Mouse (Mus musculus) liver, embryonic 14.5 days (tissue): Measurements from ENCODE around the gene Phb2. TPM values are rescaled to one million over a fixed set of nuclear protein-coding genes. Genes with fewer than 3 reads are reported as not detected.

Experiments used
- ATAC-seq: fragments of 200-750 bp; cut with Nextera tagmentation; 2 replicates; pipeline ENCODE4 v1.8.0; 2017; ENCODE audit warnings: moderate number of reproducible peaks, mild to moderate bottlenecking, moderate library complexity; ENCODE audit not compliant: insufficient read depth
- DNase-seq, 3 experiments: peaks; one replicate each; pipeline ENCODE4 v3.0.0-alpha.2; 2012 to 2013; ENCODE audit warnings: low read depth in 3 of 3, low spot score in 3 of 3
- H3K27ac ChIP-seq: fragments of 300-500 bp; sonication (generic); 2 replicates; pipeline ENCODE4 v1.5.1; 2014; ENCODE audit warnings: moderate library complexity, mild to moderate bottlenecking, control low read depth, inconsistent platforms
- H3K27me3 ChIP-seq: fragments of 300-500 bp; sonication (generic); 2 replicates; pipeline ENCODE4 v1.6.1; 2014; ENCODE audit warnings: mild to moderate bottlenecking, low read length, moderate library complexity; ENCODE audit not compliant: control insufficient read depth, insufficient read depth
- H3K36me3 ChIP-seq: fragments of 300-500 bp; sonication (generic); replicated peaks from 2 replicates; pipeline ENCODE4 v1.6.1; 2014; ENCODE audit warnings: low read depth; ENCODE audit not compliant: control insufficient read depth, insufficient read depth
- H3K4me1 ChIP-seq, 2 experiments: fragments of 200-500 bp in 1 of 2; fragments of 300-500 bp in 1 of 2; sonication (generic) in 1 of 2; replicated peaks; 2 replicates each; pipeline ENCODE4 v1.6.1; 2012 to 2014; ENCODE audit warnings: antibody characterized with exemption in 1 of 2, inconsistent platforms in 1 of 2, low read length in 1 of 2; ENCODE audit not compliant: control insufficient read depth in 2 of 2, insufficient read depth in 2 of 2
- H3K4me2 ChIP-seq: fragments of 300-500 bp; sonication (generic); 2 replicates; pipeline ENCODE4 v1.6.1; 2014; ENCODE audit warnings: low read depth, mild to moderate bottlenecking, control low read depth, moderate library complexity
- H3K4me3 ChIP-seq, 2 experiments: fragments of 200-500 bp in 1 of 2; fragments of 300-500 bp in 1 of 2; sonication (generic) in 1 of 2; 2 replicates each; pipeline ENCODE4 v1.5.1; 2012 to 2014; ENCODE audit warnings: low read depth in 2 of 2, low read length in 2 of 2, mild to moderate bottlenecking in 2 of 2, control low read depth in 1 of 2, inconsistent platforms in 1 of 2, moderate library complexity in 1 of 2; ENCODE audit not compliant: insufficient read depth in 1 of 2
- H3K9ac ChIP-seq: fragments of 300-500 bp; sonication (generic); replicated peaks from 2 replicates; pipeline ENCODE4 v1.6.1; 2014; ENCODE audit warnings: mild to moderate bottlenecking, control low read depth, moderate library complexity
- H3K9me3 ChIP-seq: fragments of 300-500 bp; sonication (generic); 2 replicates; pipeline ENCODE4 v1.6.1; 2016; ENCODE audit warnings: low read length, mixed read lengths; ENCODE audit not compliant: control insufficient read depth
- CTCF ChIP-seq: IDR thresholded peaks from 2 replicates; pipeline ENCODE4 v1.5.1; 2016; ENCODE audit warnings: antibody characterized with exemption, low read depth, control low read depth
- EP300 ChIP-seq: IDR thresholded peaks from 2 replicates; pipeline ENCODE4 v1.6.1; 2016; ENCODE audit warnings: antibody characterized with exemption, low read depth
- WGBS: fragments of 180-500 bp; shearing (Covaris S2); extraction: QIAGEN DNeasy Blood & Tissue Kit; methylation state at CpG from one replicate; pipeline ENCODE4 v1.1.7; 2014; ENCODE audit not compliant: insufficient replicate concordance; 5-methylcytosine and 5-hydroxymethylcytosine counted together
- microRNA counts: library from miRNA; unstranded; fragments of <30 nt; microRNA quantifications from one replicate; lab custom pipeline; 2016
- microRNA-seq: library from miRNA; unstranded; fragments of <30 nt; microRNA quantifications from one replicate; pipeline ENCODE4, GENCODE M21; 2016
- polyA plus RNA-seq, 2 experiments: library from polyadenylated mRNA; depleted of rRNA in 1 of 2; stranded (reverse) in 1 of 2; unstranded in 1 of 2; fragments of >200 nt; fragmentation: Nextera tagmentation in 1 of 2; extraction: Ambion mirVana in 1 of 2; gene quantifications; 2 replicates each; pipeline versions ENCODE4 v1.2.1 to v1.2.3; 2012 to 2014

Gene Phb2
- polyA plus RNA-seq, 2 experiments, result 124 to 210 TPM

GRCm38 (mm10) chr6:124757351-124757880 lies 45.3 kb downstream of the Phb2 start:
- TF ChIP-seq EP300 (no peak), CTCF (no peak)
- DNase-seq (no peak), ATAC-seq (no peak)
- no peaks in the 10 kb centered on the region for H3K36me3 ChIP-seq
- H3K4me2 ChIP-seq, result peak overlapping the region; percentile 78
- peaks cover 0 to 3% of the 10 kb centered on the region in 2 experiments; a peak in 2 of 4 replicates for H3K4me1 ChIP-seq
- H3K9me3 ChIP-seq, result no peaks in the 10 kb centered on the region
- H3K27ac ChIP-seq, result no peak overlapping the region
- no peak overlapping the region for H3K9ac ChIP-seq
- WGBS, result 30% methylated on average over 5 of the region's 5 CpGs
- peaks cover 37% of the 10 kb centered on the region for H3K27me3 ChIP-seq
- H3K4me3 ChIP-seq, result no peak overlapping the region

GRCm38 (mm10) chr6:124757909-124758848 lies 46.0 kb downstream of the Phb2 start:
- H3K4me3 ChIP-seq, result no peak overlapping the region
- no peak overlapping the region for H3K4me2 ChIP-seq
- ATAC-seq (no peak), DNase-seq (no peak)
- H3K4me1 ChIP-seq, result peaks cover 0 to 3% of the 10 kb centered on the region in 2 experiments; a peak in 2 of 4 replicates
- TF ChIP-seq EP300 (no peak), CTCF (no peak)
- H3K9me3 ChIP-seq, result no peaks in the 10 kb centered on the region
- no peak overlapping the region for H3K9ac ChIP-seq
- H3K36me3 ChIP-seq, result no peaks in the 10 kb centered on the region
- 54% methylated on average over 5 of the region's 5 CpGs for WGBS
- H3K27ac ChIP-seq, result no peak overlapping the region
- H3K27me3 ChIP-seq, result peaks cover 37% of the 10 kb centered on the region

- WGBS, result 32% methylated on average over 2 of the region's 2 CpGs
- peak overlapping the region; percentile 8; the same call in 1 of the 2 replicates for H3K4me2 ChIP-seq
- H3K9me3 ChIP-seq, result no peaks in the 10 kb centered on the region
- no peak overlapping the region for H3K27ac ChIP-seq
- no peak overlapping the region for H3K4me3 ChIP-seq
- H3K27me3 ChIP-seq, result peaks cover 37% of the 10 kb centered on the region
- TF ChIP-seq CTCF (no peak), EP300 (no peak)
- peaks cover 0 to 3% of the 10 kb centered on the region in 2 experiments; a peak in 2 of 4 replicates for H3K4me1 ChIP-seq
- no peaks in the 10 kb centered on the region for H3K36me3 ChIP-seq
- DNase-seq (no peak), ATAC-seq (no peak)
- no peak overlapping the region for H3K9ac ChIP-seq
These were observed 46.7 kb downstream of the Phb2 start for GRCm38 (mm10) chr6:124758849-124759232.

- no peak overlapping the region for H3K27ac ChIP-seq
- ATAC-seq (no peak), DNase-seq (peak; percentile 59 to 62 (median 61))
- TF ChIP-seq EP300 (no peak), CTCF (peak; percentile 96)
- peaks cover 0 to 2% of the 10 kb centered on the region in 2 experiments; a peak in 2 of 4 replicates for H3K4me1 ChIP-seq
- H3K9me3 ChIP-seq, result no peaks in the 10 kb centered on the region
- peak overlapping the region; percentile 8; the same call in 1 of the 2 replicates for H3K4me2 ChIP-seq
- no peak overlapping the region for H3K9ac ChIP-seq
- WGBS, result 0% methylated on average over 5 of the region's 5 CpGs
- H3K4me3 ChIP-seq, result no peak overlapping the region
- no peaks in the 10 kb centered on the region for H3K36me3 ChIP-seq
- peaks cover 37% of the 10 kb centered on the region for H3K27me3 ChIP-seq
These were observed 47.1 kb downstream of the Phb2 start for GRCm38 (mm10) chr6:124759259-124759658.

- TF ChIP-seq EP300 (no peak), CTCF (no peak)
- no peaks in the 10 kb centered on the region for H3K9me3 ChIP-seq
- no peak overlapping the region for H3K4me2 ChIP-seq
- ATAC-seq, result no peak
- no peaks in the 10 kb centered on the region for H3K36me3 ChIP-seq
- no peak overlapping the region for H3K4me3 ChIP-seq
- no peak overlapping the region for H3K9ac ChIP-seq
- no peak for DNase-seq
- WGBS, result 65% methylated on average over 7 of the region's 7 CpGs
- H3K4me1 ChIP-seq, result peaks cover 0 to 8% of the 10 kb centered on the region in 2 experiments; a peak in 2 of 4 replicates
- H3K27me3 ChIP-seq, result peaks cover 30% of the 10 kb centered on the region
- no peak overlapping the region for H3K27ac ChIP-seq
These were observed 53.8 kb downstream of the Phb2 start for GRCm38 (mm10) chr6:124765951-124766350.

MicroRNA genes within 50 kb of the gene (microRNA counts, 519-probe panel; counts per million panel counts)
- 69.9 counts per million for microRNA mmu-miR-141 (lab: Ali Mortazavi, UCI)
- microRNA mmu-miR-200c (lab: Ali Mortazavi, UCI), result 69.9 counts per million

Small RNA genes within 50 kb of the gene (microRNA-seq; reads per million reads assigned to microRNA genes)
- gene Mir141 (75.7 reads per million, percentile 44 among the genes with 10 or more reads in this experiment), gene Mir200c (518 reads per million, percentile 66 among the genes with 10 or more reads in this experiment)

Other genes with a start within 250 kb of the Phb2 start
- 2.5 and 3.0 TPM in 2 replicates for gene Clstn3, start 247.5 kb upstream of the Phb2 start, polyA plus RNA-seq (2012; rRNA removed)
- 1.7 and 2.4 TPM in 2 replicates for gene Clstn3, start 247.5 kb upstream of the Phb2 start, polyA plus RNA-seq (2014; fragmentation: Nextera tagmentation; extraction: Ambion mirVana)
- gene C1rl, start 219.2 kb upstream of the Phb2 start, polyA plus RNA-seq (2012; rRNA removed), result 3.8 and 3.9 TPM in 2 replicates
- gene C1rl, start 219.2 kb upstream of the Phb2 start, polyA plus RNA-seq (2014; fragmentation: Nextera tagmentation; extraction: Ambion mirVana), result 7.3 and 7.6 TPM in 2 replicates
- gene C1ra, start 199.9 kb upstream of the Phb2 start, polyA plus RNA-seq (2012; rRNA removed), result 4.8 and 7.8 TPM in 2 replicates
- 8.6 and 10.7 TPM in 2 replicates for gene C1ra, start 199.9 kb upstream of the Phb2 start, polyA plus RNA-seq (2014; fragmentation: Nextera tagmentation; extraction: Ambion mirVana)
- gene C1s1, start 170.0 kb upstream of the Phb2 start, polyA plus RNA-seq (2012; rRNA removed), result 36.1 and 40.9 TPM in 2 replicates
- 23.9 and 26.4 TPM in 2 replicates for gene C1s1, start 170.0 kb upstream of the Phb2 start, polyA plus RNA-seq (2014; fragmentation: Nextera tagmentation; extraction: Ambion mirVana)
- gene C1rb, start 142.0 kb upstream of the Phb2 start, polyA plus RNA-seq (2012; rRNA removed), result not detected in 2 replicates
- not detected in 2 replicates for gene C1rb, start 142.0 kb upstream of the Phb2 start, polyA plus RNA-seq (2014; fragmentation: Nextera tagmentation; extraction: Ambion mirVana)
- 0.01 TPM in 1 of 2 replicates, not detected in the other for gene C1s2, start 76.3 kb upstream of the Phb2 start, polyA plus RNA-seq (2012; rRNA removed)
- gene C1s2, start 76.3 kb upstream of the Phb2 start, polyA plus RNA-seq (2014; fragmentation: Nextera tagmentation; extraction: Ambion mirVana), result not detected in 2 replicates
- gene Lpcat3, start 49.3 kb upstream of the Phb2 start, polyA plus RNA-seq (2012; rRNA removed), result 61.4 and 65.7 TPM in 2 replicates
- gene Lpcat3, start 49.3 kb upstream of the Phb2 start, polyA plus RNA-seq (2014; fragmentation: Nextera tagmentation; extraction: Ambion mirVana), result 64.2 and 67.0 TPM in 2 replicates
- 91.1 and 103 TPM in 2 replicates for gene Emg1, start 158 bp upstream of the Phb2 start, polyA plus RNA-seq (2012; rRNA removed)
- gene Emg1, start 158 bp upstream of the Phb2 start, polyA plus RNA-seq (2014; fragmentation: Nextera tagmentation; extraction: Ambion mirVana), result 147 and 162 TPM in 2 replicates
- gene Ptpn6, start 26.4 kb downstream of the Phb2 start, polyA plus RNA-seq (2012; rRNA removed), result 14.3 and 17.9 TPM in 2 replicates
- gene Ptpn6, start 26.4 kb downstream of the Phb2 start, polyA plus RNA-seq (2014; fragmentation: Nextera tagmentation; extraction: Ambion mirVana), result 26.6 and 28.4 TPM in 2 replicates
- gene Grcc10, start 29.0 kb downstream of the Phb2 start, polyA plus RNA-seq (2012; rRNA removed), result 27.9 and 50.2 TPM in 2 replicates
- 74.0 and 80.0 TPM in 2 replicates for gene Grcc10, start 29.0 kb downstream of the Phb2 start, polyA plus RNA-seq (2014; fragmentation: Nextera tagmentation; extraction: Ambion mirVana)
- 0.37 TPM in 1 of 2 replicates, not detected in the other for gene Gm45234, start 43.7 kb downstream of the Phb2 start, polyA plus RNA-seq (2012; rRNA removed)
- not detected in 2 replicates for gene Gm45234, start 43.7 kb downstream of the Phb2 start, polyA plus RNA-seq (2014; fragmentation: Nextera tagmentation; extraction: Ambion mirVana)
- 2.5 and 2.8 TPM in 2 replicates for gene Atn1, start 44.2 kb downstream of the Phb2 start, polyA plus RNA-seq (2012; rRNA removed)
- gene Atn1, start 44.2 kb downstream of the Phb2 start, polyA plus RNA-seq (2014; fragmentation: Nextera tagmentation; extraction: Ambion mirVana), result 0.58 and 1.5 TPM in 2 replicates
- gene Eno2, start 57.3 kb downstream of the Phb2 start, polyA plus RNA-seq (2012; rRNA removed), result 0.47 and 0.50 TPM in 2 replicates
- gene Eno2, start 57.3 kb downstream of the Phb2 start, polyA plus RNA-seq (2014; fragmentation: Nextera tagmentation; extraction: Ambion mirVana), result 0.09 TPM in 1 of 2 replicates, not detected in the other
- 0.09 TPM in 1 of 2 replicates, not detected in the other for gene Lrrc23, start 67.4 kb downstream of the Phb2 start, polyA plus RNA-seq (2012; rRNA removed)
- gene Lrrc23, start 67.4 kb downstream of the Phb2 start, polyA plus RNA-seq (2014; fragmentation: Nextera tagmentation; extraction: Ambion mirVana), result not detected in 2 replicates
- 4.1 and 5.0 TPM in 2 replicates for gene Spsb2, start 96.3 kb downstream of the Phb2 start, polyA plus RNA-seq (2012; rRNA removed)
- gene Spsb2, start 96.3 kb downstream of the Phb2 start, polyA plus RNA-seq (2014; fragmentation: Nextera tagmentation; extraction: Ambion mirVana), result 4.7 and 5.0 TPM in 2 replicates
- 266 and 292 TPM in 2 replicates for gene Tpi1, start 102.0 kb downstream of the Phb2 start, polyA plus RNA-seq (2012; rRNA removed)
- gene Tpi1, start 102.0 kb downstream of the Phb2 start, polyA plus RNA-seq (2014; fragmentation: Nextera tagmentation; extraction: Ambion mirVana), result 418 and 420 TPM in 2 replicates
- 24.4 and 27.6 TPM in 2 replicates for gene Usp5, start 117.1 kb downstream of the Phb2 start, polyA plus RNA-seq (2012; rRNA removed)
- gene Usp5, start 117.1 kb downstream of the Phb2 start, polyA plus RNA-seq (2014; fragmentation: Nextera tagmentation; extraction: Ambion mirVana), result 38.0 and 42.5 TPM in 2 replicates
- 147 and 165 TPM in 2 replicates for gene Cdca3, start 117.2 kb downstream of the Phb2 start, polyA plus RNA-seq (2012; rRNA removed)
- gene Cdca3, start 117.2 kb downstream of the Phb2 start, polyA plus RNA-seq (2014; fragmentation: Nextera tagmentation; extraction: Ambion mirVana), result 205 and 206 TPM in 2 replicates
- 0.03 and 0.06 TPM in 2 replicates for gene Gnb3, start 127.9 kb downstream of the Phb2 start, polyA plus RNA-seq (2012; rRNA removed)
- 0.23 TPM in 1 of 2 replicates, not detected in the other for gene Gnb3, start 127.9 kb downstream of the Phb2 start, polyA plus RNA-seq (2014; fragmentation: Nextera tagmentation; extraction: Ambion mirVana)
- gene P3h3, start 145.4 kb downstream of the Phb2 start, polyA plus RNA-seq (2012; rRNA removed), result 3.2 and 3.5 TPM in 2 replicates
- gene P3h3, start 145.4 kb downstream of the Phb2 start, polyA plus RNA-seq (2014; fragmentation: Nextera tagmentation; extraction: Ambion mirVana), result 0.83 and 0.88 TPM in 2 replicates
- gene Gpr162, start 151.6 kb downstream of the Phb2 start, polyA plus RNA-seq (2012; rRNA removed), result 0.03 and 0.18 TPM in 2 replicates
- not detected in 2 replicates for gene Gpr162, start 151.6 kb downstream of the Phb2 start, polyA plus RNA-seq (2014; fragmentation: Nextera tagmentation; extraction: Ambion mirVana)
- 0.07 and 0.10 TPM in 2 replicates for gene Cd4, start 175.9 kb downstream of the Phb2 start, polyA plus RNA-seq (2012; rRNA removed)
- gene Cd4, start 175.9 kb downstream of the Phb2 start, polyA plus RNA-seq (2014; fragmentation: Nextera tagmentation; extraction: Ambion mirVana), result 0.03 TPM in 1 of 2 replicates, not detected in the other
- 0.10 and 0.11 TPM in 2 replicates for gene Lag3, start 199.4 kb downstream of the Phb2 start, polyA plus RNA-seq (2012; rRNA removed)
- gene Lag3, start 199.4 kb downstream of the Phb2 start, polyA plus RNA-seq (2014; fragmentation: Nextera tagmentation; extraction: Ambion mirVana), result 0.17 TPM in 1 of 2 replicates, not detected in the other
- gene Ptms, start 207.8 kb downstream of the Phb2 start, polyA plus RNA-seq (2012; rRNA removed), result 109 and 131 TPM in 2 replicates
- gene Ptms, start 207.8 kb downstream of the Phb2 start, polyA plus RNA-seq (2014; fragmentation: Nextera tagmentation; extraction: Ambion mirVana), result 29.7 and 39.7 TPM in 2 replicates
- gene Mlf2, start 219.1 kb downstream of the Phb2 start, polyA plus RNA-seq (2012; rRNA removed), result 85.0 and 96.5 TPM in 2 replicates
- gene Mlf2, start 219.1 kb downstream of the Phb2 start, polyA plus RNA-seq (2014; fragmentation: Nextera tagmentation; extraction: Ambion mirVana), result 98.1 and 116 TPM in 2 replicates